Mouse (Mus musculus) embryonic facial prominence, embryonic 15.5 days (tissue): ENCODE measurements at regions not wholly inside any gene's neighbourhood (a gene's known extent, or its start where the extent isn't known, plus 50 kb on each side); places are given as distances from the start of the nearest gene placed in this dataset.
"Not testable (repeated sequence)": the region's sequence is repeated elsewhere in the genome, so short reads cannot be mapped to it uniquely, and the experiment has no call there.

Experiments
- ATAC-seq: fragments of 200-750 bp; cut with Nextera tagmentation; 2 replicates; pipeline ENCODE4 v1.8.0; 2017; ENCODE audit warnings: low read depth, moderate TSS enrichment; ENCODE audit not compliant: insufficient number of reproducible peaks, low FRiP score, low TSS enrichment
- H3K27ac ChIP-seq: fragments of 300-500 bp; sonication (generic); replicated peaks from 2 replicates; pipeline ENCODE4 v1.5.1; 2015; ENCODE audit warnings: mild to moderate bottlenecking, inconsistent platforms
- H3K27me3 ChIP-seq: fragments of 300-500 bp; sonication (generic); 2 replicates; pipeline ENCODE4 v1.6.1; 2015; ENCODE audit warnings: inconsistent platforms
- H3K36me3 ChIP-seq: fragments of 300-500 bp; sonication (generic); 2 replicates; pipeline ENCODE4 v1.6.1; 2015; ENCODE audit warnings: mild to moderate bottlenecking, inconsistent platforms
- H3K4me1 ChIP-seq: fragments of 300-500 bp; sonication (generic); 2 replicates; pipeline ENCODE4 v1.6.1; 2015; ENCODE audit warnings: inconsistent platforms
- H3K4me2 ChIP-seq: fragments of 300-500 bp; sonication (generic); replicated peaks from 2 replicates; pipeline ENCODE4 v1.6.1; 2015; ENCODE audit warnings: mild to moderate bottlenecking, inconsistent platforms
- H3K4me3 ChIP-seq: fragments of 300-500 bp; sonication (generic); replicated peaks from 2 replicates; pipeline ENCODE4 v1.5.1; 2015; ENCODE audit warnings: mild to moderate bottlenecking, inconsistent platforms
- H3K9ac ChIP-seq: fragments of 300-500 bp; sonication (generic); 2 replicates; pipeline ENCODE4 v1.6.1; 2015; ENCODE audit warnings: inconsistent platforms
- H3K9me3 ChIP-seq: fragments of 300-500 bp; sonication (generic); replicated peaks from 2 replicates; pipeline ENCODE4 v1.6.1; 2016; ENCODE audit warnings: inconsistent platforms
- WGBS: fragments of 180-500 bp; shearing (Covaris S2); methylation state at CpG from one replicate; pipeline ENCODE4 v1.1.7; 2015; 5-methylcytosine and 5-hydroxymethylcytosine counted together

- 51% methylated on average over 3 of the region's 3 CpGs for WGBS
These were observed 322.7 kb downstream of the Ets1 start for GRCm38 (mm10) chr9:32958716-32959115.

GRCm38 (mm10) chr9:32959468-32959867, 323.4 kb downstream of the Ets1 start:
- H3K4me3 ChIP-seq, H3K4me1 ChIP-seq, H3K27ac ChIP-seq, H3K9ac ChIP-seq, ATAC-seq, H3K36me3 ChIP-seq, H3K9me3 ChIP-seq, H3K27me3 ChIP-seq, H3K4me2 ChIP-seq: not testable (repeated sequence)

More at GRCm38 (mm10) chr9:32958716-32959115, 322.7 kb downstream of the Ets1 start:
- H3K4me1 ChIP-seq, result no peaks in the 10 kb centered on the region
- no peaks in the 10 kb centered on the region for H3K36me3 ChIP-seq
- no peak overlapping the region for H3K4me3 ChIP-seq
- no peak overlapping the region for H3K27ac ChIP-seq
- no peak for ATAC-seq
- no peaks in the 10 kb centered on the region for H3K9me3 ChIP-seq
- no peaks in the 10 kb centered on the region for H3K27me3 ChIP-seq
- no peak overlapping the region for H3K4me2 ChIP-seq
- no peak overlapping the region for H3K9ac ChIP-seq

- H3K9me3 ChIP-seq, result no peaks in the 10 kb centered on the region
- no peaks in the 10 kb centered on the region for H3K36me3 ChIP-seq
- H3K4me3 ChIP-seq, result no peak overlapping the region
- H3K9ac ChIP-seq, result no peak overlapping the region
- no peaks in the 10 kb centered on the region for H3K27me3 ChIP-seq
- no peak for ATAC-seq
- H3K4me1 ChIP-seq, result no peaks in the 10 kb centered on the region
- WGBS, result 85% methylated on average over 5 of the region's 5 CpGs
- H3K27ac ChIP-seq, result no peak overlapping the region
- no peak overlapping the region for H3K4me2 ChIP-seq
These were observed 326.7 kb downstream of the Ets1 start for GRCm38 (mm10) chr9:32962679-32963205.

GRCm38 (mm10) chr9:32968446-32968845, 332.4 kb downstream of the Ets1 start:
- H3K27me3 ChIP-seq, result no peaks in the 10 kb centered on the region
- no peak for ATAC-seq
- H3K27ac ChIP-seq, result no peak overlapping the region
- no peaks in the 10 kb centered on the region for H3K9me3 ChIP-seq
- no peak overlapping the region for H3K9ac ChIP-seq
- 0 out of 2 replicates have a peak, but pooled peaks cover 7% of the 10 kb centered on the region for H3K4me1 ChIP-seq
- no peaks in the 10 kb centered on the region for H3K36me3 ChIP-seq
- no peak overlapping the region for H3K4me2 ChIP-seq
- H3K4me3 ChIP-seq, result no peak overlapping the region
- 30% methylated on average over 2 of the region's 2 CpGs for WGBS

GRCm38 (mm10) chr9:32971421-32971820, 335.4 kb downstream of the Ets1 start:
- WGBS, result 53% methylated on average over 5 of the region's 5 CpGs
- Histone ChIP-seq H3K4me1 (0 out of 2 replicates have a peak, but pooled peaks cover 7% of the 10 kb centered on the region), H3K4me2 (no peak overlapping the region), H3K27me3 (no peaks in the 10 kb centered on the region), H3K9me3 (no peaks in the 10 kb centered on the region), H3K36me3 (no peaks in the 10 kb centered on the region), H3K4me3 (no peak overlapping the region), H3K27ac (no peak overlapping the region), H3K9ac (no peak overlapping the region)
- ATAC-seq, result no peak

GRCm38 (mm10) chr9:32971926-32972325, 335.9 kb downstream of the Ets1 start:
- no peak overlapping the region for H3K4me2 ChIP-seq
- H3K4me3 ChIP-seq, result no peak overlapping the region
- 0 out of 2 replicates have a peak overlapping the region, but pooled peaks have one; percentile 11 for H3K27ac ChIP-seq
- WGBS, result 62% methylated on average over 7 of the region's 7 CpGs
- no peaks in the 10 kb centered on the region for H3K36me3 ChIP-seq
- H3K9ac ChIP-seq, result no peak overlapping the region
- ATAC-seq, result no peak
- 0 out of 2 replicates have a peak, but pooled peaks cover 7% of the 10 kb centered on the region for H3K4me1 ChIP-seq
- H3K27me3 ChIP-seq, result no peaks in the 10 kb centered on the region
- H3K9me3 ChIP-seq, result no peaks in the 10 kb centered on the region

- Histone ChIP-seq H3K4me2 (no peak overlapping the region), H3K27ac (no peak overlapping the region)
These were observed 336.5 kb downstream of the Ets1 start for GRCm38 (mm10) chr9:32972431-32973052.

GRCm38 (mm10) chr9:32977732-32978131, 341.7 kb downstream of the Ets1 start:
- WGBS, result 77% methylated on average over 7 of the region's 7 CpGs
- Histone ChIP-seq H3K36me3 (no peaks in the 10 kb centered on the region), H3K4me2 (no peak overlapping the region), H3K27ac (no peak overlapping the region), H3K9me3 (no peaks in the 10 kb centered on the region), H3K9ac (no peak overlapping the region), H3K27me3 (no peaks in the 10 kb centered on the region), H3K4me1 (peaks cover 4% of the 10 kb centered on the region; the same call in 1 of the 2 replicates), H3K4me3 (no peak overlapping the region)
- ATAC-seq, result no peak

More at GRCm38 (mm10) chr9:32972431-32973052, 336.5 kb downstream of the Ets1 start:
- ATAC-seq, result no peak
- Histone ChIP-seq H3K9ac (no peak overlapping the region), H3K27me3 (no peaks in the 10 kb centered on the region), H3K36me3 (no peaks in the 10 kb centered on the region), H3K4me1 (0 out of 2 replicates have a peak, but pooled peaks cover 7% of the 10 kb centered on the region), H3K4me3 (no peak overlapping the region), H3K9me3 (no peaks in the 10 kb centered on the region)
- WGBS, result 62% methylated on average over 7 of the region's 7 CpGs

GRCm38 (mm10) chr9:32980846-32981245, 344.8 kb downstream of the Ets1 start:
- no peaks in the 10 kb centered on the region for H3K36me3 ChIP-seq
- no peaks in the 10 kb centered on the region for H3K9me3 ChIP-seq
- ATAC-seq, result no peak
- no peak overlapping the region for H3K9ac ChIP-seq
- H3K27me3 ChIP-seq, result no peaks in the 10 kb centered on the region
- H3K4me3 ChIP-seq, result no peak overlapping the region
- H3K4me1 ChIP-seq, result peaks cover 4% of the 10 kb centered on the region; the same call in 1 of the 2 replicates
- H3K4me2 ChIP-seq, result no peak overlapping the region
- H3K27ac ChIP-seq, result no peak overlapping the region

- no peak for ATAC-seq
- H3K4me3 ChIP-seq, result no peak overlapping the region
- no peaks in the 10 kb centered on the region for H3K36me3 ChIP-seq
- H3K4me1 ChIP-seq, result peaks cover 11% of the 10 kb centered on the region
- no peak overlapping the region for H3K4me2 ChIP-seq
- no peaks in the 10 kb centered on the region for H3K27me3 ChIP-seq
- no peak overlapping the region for H3K27ac ChIP-seq
- no peaks in the 10 kb centered on the region for H3K9me3 ChIP-seq
- H3K9ac ChIP-seq, result no peak overlapping the region
- WGBS, result 58% methylated on average over 2 of the region's 2 CpGs
These were observed 347.2 kb downstream of the Ets1 start for GRCm38 (mm10) chr9:32983182-32983581.

- no peaks in the 10 kb centered on the region for H3K36me3 ChIP-seq
- H3K27ac ChIP-seq, result peak overlapping the region; percentile 72
- no peaks in the 10 kb centered on the region for H3K27me3 ChIP-seq
- peak overlapping the region; percentile 24 for H3K4me2 ChIP-seq
- peak; percentile 86 for ATAC-seq
- H3K4me1 ChIP-seq, result peaks cover 7% of the 10 kb centered on the region
- no peak overlapping the region for H3K9ac ChIP-seq
- no peaks in the 10 kb centered on the region for H3K9me3 ChIP-seq
- H3K4me3 ChIP-seq, result 0 out of 2 replicates have a peak overlapping the region, but pooled peaks have one; percentile 0
- WGBS, result 20% methylated on average over 9 of the region's 9 CpGs
These were observed 351.0 kb downstream of the Ets1 start for GRCm38 (mm10) chr9:32986836-32987673.
